20 mouse cellular contexts compared by ENCODE assay signal in genomic region chr13:11716216-11716615, GRCm38 (mm10).
A peak's percentile ranks its signal among the peaks of the same experiment; 100 is the strongest.
DNase-seq lines count a peak whose midpoint lies in the region; ATAC-seq and TF ChIP-seq lines count a peak whose summit lies in the region.
"Had no signal": no experiment of that assay in that cellular context is flagged by ENCODE, and none has a peak within 500 bp of the region (broad histone marks: within the 10 kb centered on the region; RNA-seq: fewer than 3 reads in every experiment).

No protein-coding gene starts in this region.

- H3K27me3 ChIP-seq in forebrain, embryonic 14.5 days (replicated peaks; ENCODE audit: control insufficient read depth, insufficient read depth, low read length), result no peaks in the 10 kb centered on the region
- no peaks in the 10 kb centered on the region for H3K27me3 ChIP-seq in forebrain, embryonic 10.5 days (ENCODE audit: poor library complexity, severe bottlenecking)
- H3K27me3 ChIP-seq in midbrain, postnatal 0 days (ENCODE audit: insufficient read depth, low read length), result no peaks in the 10 kb centered on the region
- no peaks in the 10 kb centered on the region for H3K27me3 ChIP-seq in midbrain, embryonic 13.5 days
- H3K27me3 ChIP-seq: embryonic facial prominence, embryonic 15.5 days; heart, embryonic 13.5 days; hindbrain, embryonic 13.5 days; intestine, embryonic 15.5 days had no signal

- DNase-seq in forebrain, embryonic 14.5 days (ENCODE audit: low spot score), result peak; percentile 1
- DNase-seq in forebrain, embryonic 10.5 days (ENCODE audit: extremely low spot score, low spot score), result no peak
- peak; percentile 24 to 37 for DNase-seq in layer of hippocampus, adult 2 months (ENCODE audit: low spot score in 2 of 2)
- no peak for DNase-seq in layer of hippocampus, adult 8-10 months (ENCODE audit: low spot score in 2 of 2)
- DNase-seq in midbrain, postnatal 0 days (ENCODE audit: low spot score), result peak; percentile 21
- DNase-seq in thymus, postnatal 25 days, result no peak
- DNase-seq: adrenal gland, adult 8-10 months; adrenal gland, postnatal 36 days; cerebellum, adult 11 months; cerebellum, adult 9-10 months; embryo, embryonic 11 days; gastrocnemius, adult 2 months; gastrocnemius, postnatal 25 days; heart, postnatal 4 days had no signal

- TF ChIP-seq CTCF in layer of hippocampus, adult 2 months (conservative IDR thresholded peaks at IDR 0.05), result no peak
- TF ChIP-seq CTCF in midbrain, postnatal 0 days (IDR thresholded peaks at IDR 0.05), result no peak

- no peaks in the 10 kb centered on the region for H3K4me1 ChIP-seq in forebrain, embryonic 14.5 days (ENCODE audit: control insufficient read depth, insufficient read depth, low read length)
- no peaks in the 10 kb centered on the region for H3K4me1 ChIP-seq in forebrain, embryonic 10.5 days
- no peaks in the 10 kb centered on the region for H3K4me1 ChIP-seq in midbrain, postnatal 0 days (ENCODE audit: insufficient read depth, low read length)
- H3K4me1 ChIP-seq in midbrain, embryonic 13.5 days (replicated peaks), result no peaks in the 10 kb centered on the region
- H3K4me1 ChIP-seq: embryonic facial prominence, embryonic 15.5 days; heart, embryonic 13.5 days; hindbrain, embryonic 13.5 days; intestine, embryonic 15.5 days had no signal

- H3K9me3 ChIP-seq in forebrain, embryonic 14.5 days (replicated peaks; ENCODE audit: control insufficient read depth, low read length), result no peaks in the 10 kb centered on the region
- H3K9me3 ChIP-seq in forebrain, embryonic 10.5 days, result no peaks in the 10 kb centered on the region
- no peaks in the 10 kb centered on the region for H3K9me3 ChIP-seq in midbrain, postnatal 0 days (ENCODE audit: low read length)
- H3K9me3 ChIP-seq in midbrain, embryonic 13.5 days, result no peaks in the 10 kb centered on the region
- H3K9me3 ChIP-seq: embryonic facial prominence, embryonic 15.5 days; heart, embryonic 13.5 days; hindbrain, embryonic 13.5 days; intestine, embryonic 15.5 days had no signal

- H3K27ac ChIP-seq in forebrain, embryonic 14.5 days (ENCODE audit: low read depth, low read length), result no peak overlapping the region
- H3K27ac ChIP-seq in forebrain, embryonic 10.5 days, result no peak overlapping the region
- no peak overlapping the region for H3K27ac ChIP-seq in layer of hippocampus, adult 2 months
- no peak overlapping the region for H3K27ac ChIP-seq in midbrain, postnatal 0 days (ENCODE audit: low read depth, low read length)
- no peak overlapping the region for H3K27ac ChIP-seq in midbrain, embryonic 13.5 days
- H3K27ac ChIP-seq: embryonic facial prominence, embryonic 15.5 days; gastrocnemius, adult 2 months; heart, embryonic 13.5 days; hindbrain, embryonic 13.5 days; intestine, embryonic 15.5 days had no signal

- no peak overlapping the region for H3K9ac ChIP-seq in forebrain, embryonic 14.5 days (ENCODE audit: low read length)
- no peak overlapping the region for H3K9ac ChIP-seq in midbrain, postnatal 0 days (replicated peaks; ENCODE audit: low read length, poor library complexity, severe bottlenecking)
- H3K9ac ChIP-seq in midbrain, embryonic 13.5 days (replicated peaks), result no peak overlapping the region
- H3K9ac ChIP-seq: embryonic facial prominence, embryonic 15.5 days; heart, embryonic 13.5 days; hindbrain, embryonic 13.5 days; intestine, embryonic 15.5 days had no signal

- H3K4me2 ChIP-seq in forebrain, embryonic 14.5 days (ENCODE audit: low read length), result no peak overlapping the region
- H3K4me2 ChIP-seq in midbrain, postnatal 0 days (ENCODE audit: low read depth, low read length, poor library complexity, severe bottlenecking), result no peak overlapping the region
- H3K4me2 ChIP-seq in midbrain, embryonic 13.5 days (replicated peaks), result no peak overlapping the region
- H3K4me2 ChIP-seq: embryonic facial prominence, embryonic 15.5 days; heart, embryonic 13.5 days; hindbrain, embryonic 13.5 days; intestine, embryonic 15.5 days had no signal

- H3K36me3 ChIP-seq in forebrain, embryonic 14.5 days (ENCODE audit: control insufficient read depth, insufficient read depth, low read length), result no peaks in the 10 kb centered on the region
- H3K36me3 ChIP-seq in forebrain, embryonic 10.5 days (replicated peaks), result no peaks in the 10 kb centered on the region
- peaks cover 2% of the 10 kb centered on the region; the same call in 1 of the 2 replicates for H3K36me3 ChIP-seq in midbrain, postnatal 0 days (ENCODE audit: insufficient read depth, low read length)
- H3K36me3 ChIP-seq in midbrain, embryonic 13.5 days, result no peaks in the 10 kb centered on the region
- H3K36me3 ChIP-seq: embryonic facial prominence, embryonic 15.5 days; hindbrain, embryonic 13.5 days; intestine, embryonic 15.5 days had no signal

- no peak overlapping the region for H3K4me3 ChIP-seq in forebrain, embryonic 14.5 days (ENCODE audit: low read depth, low read length)
- no peak overlapping the region for H3K4me3 ChIP-seq in forebrain, embryonic 10.5 days
- H3K4me3 ChIP-seq in layer of hippocampus, adult 2 months, result no peak overlapping the region
- no peak overlapping the region for H3K4me3 ChIP-seq in midbrain, postnatal 0 days (ENCODE audit: low read depth, low read length)
- H3K4me3 ChIP-seq in midbrain, embryonic 13.5 days (replicated peaks), result no peak overlapping the region
- H3K4me3 ChIP-seq: embryonic facial prominence, embryonic 15.5 days; erythroblast, embryonic 14.5 days; gastrocnemius, adult 2 months; heart, embryonic 13.5 days; hindbrain, embryonic 13.5 days; intestine, embryonic 15.5 days had no signal

- 91% methylated on average over 4 of the region's 4 CpGs for WGBS in forebrain, embryonic 14.5 days
- WGBS in forebrain, embryonic 10.5 days, result 95% methylated on average over 4 of the region's 4 CpGs
- WGBS in midbrain, postnatal 0 days, result 89% methylated on average over 4 of the region's 4 CpGs
- WGBS in midbrain, embryonic 13.5 days, result 98% methylated on average over 4 of the region's 4 CpGs

- no peak for ATAC-seq in forebrain, embryonic 14.5 days
- no peak for ATAC-seq in midbrain, postnatal 0 days (ENCODE audit: low FRiP score)
- ATAC-seq in midbrain, embryonic 13.5 days, result no peak
- ATAC-seq: intestine, embryonic 15.5 days had no signal

Comparison
In these comparisons a context has a peak if more than half of its experiments do, and no peak if none do; other contexts are left out.
1. DNase-seq: peak in forebrain, embryonic 14.5 days (single experiment), layer of hippocampus, adult 2 months (2 of 2) and midbrain, postnatal 0 days (single experiment); none in forebrain, embryonic 10.5 days (single experiment), layer of hippocampus, adult 8-10 months (0 of 2) and thymus, postnatal 25 days (single experiment).